Mouse (Mus musculus): ENCODE measurements around the gene Oxct1. TPM values are rescaled to one million over a fixed set of nuclear protein-coding genes. Genes with fewer than 3 reads are reported as not detected.

The Oxct1 gene
- polyA plus RNA-seq, 1 experiment, result 37.6 TPM

DNA sequence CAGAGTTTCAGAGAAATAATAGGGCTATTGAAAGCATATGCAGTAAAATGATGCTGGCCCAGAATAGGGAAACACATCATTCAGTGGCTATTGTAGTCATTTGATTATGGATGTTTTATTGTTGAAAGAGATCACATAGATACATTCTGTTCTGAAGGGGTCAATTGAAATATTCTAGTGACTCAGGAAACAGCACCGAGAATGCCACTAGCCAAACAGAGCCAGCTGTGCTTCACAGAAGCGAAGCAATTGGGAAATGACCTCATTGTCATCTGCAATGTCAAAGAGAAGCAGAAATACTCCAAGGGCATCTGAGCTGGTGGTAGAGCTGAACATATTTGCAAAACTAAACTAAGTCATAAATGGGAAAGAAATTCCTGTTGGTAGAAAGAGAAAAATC, 145.4 kb downstream of the Oxct1 start:
- Histone ChIP-seq H3K27ac (ENCODE audit: control insufficient read depth, insufficient read depth, low read depth, low read length) (no peak overlapping the region), H3K36me3 (ENCODE audit: control insufficient read depth, insufficient read depth, low read length) (no peaks in the 10 kb centered on the region), H3K4me1 (ENCODE audit: control insufficient read depth, insufficient read depth, low read length) (no peaks in the 10 kb centered on the region), H3K4me3 (ENCODE audit: control insufficient read depth, low read depth, low read length) (no peak overlapping the region), H3K27me3 (ENCODE audit: control insufficient read depth, insufficient read depth, low read length) (no peaks in the 10 kb centered on the region)
- no peak for TF ChIP-seq CTCF (IDR thresholded peaks at IDR 0.05; ENCODE audit: control insufficient read depth, insufficient read depth, insufficient replicate concordance, low read depth, low read length)
- no peak for TF ChIP-seq POLR2A (IDR thresholded peaks at IDR 0.05; ENCODE audit: control insufficient read depth, low read depth, low read length)

DNA sequence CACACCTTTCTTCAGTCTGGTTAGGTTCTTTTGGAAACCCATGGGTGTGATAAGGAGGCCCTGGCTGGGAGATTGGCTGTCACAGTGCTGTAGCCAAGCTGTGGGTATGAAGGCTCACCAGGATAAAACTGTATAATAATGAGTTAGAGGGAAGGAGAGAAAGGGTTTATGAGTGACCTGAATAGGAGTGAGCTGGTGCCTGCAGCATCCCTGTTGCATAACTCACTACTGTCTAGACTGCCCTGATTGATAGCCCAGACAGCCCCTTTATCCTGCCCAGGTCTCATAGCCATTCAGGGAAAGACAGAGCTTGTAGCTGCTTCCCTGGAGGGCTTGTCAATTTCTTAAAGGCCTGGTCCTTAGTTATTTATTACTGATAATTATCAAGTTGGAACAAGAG, 171.7 kb downstream of the Oxct1 start:
- no peak overlapping the region for H3K27ac ChIP-seq (ENCODE audit: control insufficient read depth, insufficient read depth, low read depth, low read length)
- H3K4me3 ChIP-seq (ENCODE audit: control insufficient read depth, low read depth, low read length), result no peak overlapping the region
- H3K4me1 ChIP-seq (ENCODE audit: control insufficient read depth, insufficient read depth, low read length), result no peaks in the 10 kb centered on the region
- no peaks in the 10 kb centered on the region for H3K36me3 ChIP-seq (ENCODE audit: control insufficient read depth, insufficient read depth, low read length)
- TF ChIP-seq CTCF (IDR thresholded peaks at IDR 0.05; ENCODE audit: control insufficient read depth, insufficient read depth, insufficient replicate concordance, low read depth, low read length), result no peak
- no peak for TF ChIP-seq POLR2A (IDR thresholded peaks at IDR 0.05; ENCODE audit: control insufficient read depth, low read depth, low read length)
- no peaks in the 10 kb centered on the region for H3K27me3 ChIP-seq (ENCODE audit: control insufficient read depth, insufficient read depth, low read length)

Other genes with a start within 250 kb of the Oxct1 start
- 5.0 and 8.9 TPM in 2 replicates for gene Fbxo4, start 46.8 kb upstream of the Oxct1 start, polyA plus RNA-seq (2012; rRNA removed)
- 5.6 and 7.2 TPM in 2 replicates for gene AW549877, start 30.6 kb upstream of the Oxct1 start, polyA plus RNA-seq (2012; rRNA removed)

All from testis, adult 2 months (tissue).